Mouse (Mus musculus) liver, adult 2 months (tissue): ENCODE data around the gene Zc3h7b.

Source experiments
- CTCF ChIP-seq: fragments of 200-500 bp; IDR thresholded peaks from 2 replicates; pipeline ENCODE4 v1.5.1; 2011; ENCODE audit warnings: low read depth, low read length, control low read depth
- POLR2A ChIP-seq: fragments of 200-500 bp; IDR thresholded peaks from 2 replicates; pipeline ENCODE4 v1.6.1; 2011; ENCODE audit warnings: low read length, control low read depth; ENCODE audit not compliant: insufficient read depth; ENCODE audit errors: extremely low read depth

- TF ChIP-seq POLR2A = no peak
- no peak for TF ChIP-seq CTCF
Observed at GRCm38 (mm10) chr15:81759542-81759941, 14.7 kb downstream of the Zc3h7b start.
